Comparison of ENCODE assay signal across 9 mouse cellular contexts in the genomic region with DNA sequence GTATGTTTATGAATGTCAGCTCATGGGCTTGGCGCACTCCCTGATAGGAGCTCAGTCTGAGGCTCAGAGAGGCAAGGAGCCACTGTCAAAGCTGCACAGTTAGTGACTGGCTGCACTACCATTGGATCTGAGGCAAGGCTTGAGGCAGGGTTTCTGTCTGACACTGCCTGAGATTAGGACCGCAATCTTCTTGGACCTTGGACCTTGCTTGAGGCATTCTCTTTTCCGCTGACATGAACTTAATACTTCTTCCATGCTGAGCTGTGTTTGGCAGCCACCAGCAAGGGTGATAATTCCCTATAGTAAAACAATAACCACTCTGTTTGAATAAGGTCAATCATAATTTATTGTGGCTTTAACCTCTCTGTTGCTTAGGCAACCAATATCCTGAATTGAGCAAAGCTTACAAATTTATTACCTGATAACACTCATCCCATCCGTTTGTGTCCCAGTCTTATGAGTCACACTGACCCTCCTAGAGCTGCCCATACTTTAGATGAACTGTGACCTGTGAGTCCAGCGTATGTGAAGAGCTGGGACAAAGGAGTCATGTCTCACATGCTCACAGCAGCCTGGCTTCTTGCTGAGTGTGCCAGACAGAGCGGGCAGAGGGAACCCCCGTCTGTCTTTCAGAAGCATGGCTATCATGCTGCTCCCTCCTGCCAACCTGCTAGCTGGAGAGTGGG.
DNase-seq lines count a peak whose midpoint lies in the region; ATAC-seq lines count a peak whose summit lies in the region.
"Had no signal": no experiment of that assay in that cellular context is flagged by ENCODE, and none has a peak within 500 bp of the region (broad histone marks: within the 10 kb centered on the region; RNA-seq: fewer than 3 reads in every experiment).

No protein-coding gene starts in this region.

- 40% methylated on average over 7 of the region's 7 CpGs for WGBS in neural tube, embryonic 12.5 days

- H3K9ac ChIP-seq in neural tube, embryonic 12.5 days, result no peak overlapping the region
- H3K9ac ChIP-seq: liver, postnatal 0 days had no signal

- ATAC-seq in neural tube, embryonic 12.5 days (ENCODE audit: low FRiP score, low read depth), result peak; percentile 61; the same call in 1 of the 2 replicates
- no peak for ATAC-seq in activated CD4-positive, CD25-positive, alpha-beta regulatory T cell, adult 4 months
- ATAC-seq: liver, postnatal 0 days had no signal

- no peak overlapping the region for H3K27ac ChIP-seq in neural tube, embryonic 12.5 days

- H3K4me2 ChIP-seq in neural tube, embryonic 12.5 days (replicated peaks), result no peak overlapping the region

- no peaks in the 10 kb centered on the region for H3K36me3 ChIP-seq in neural tube, embryonic 12.5 days

- H3K27me3 ChIP-seq in neural tube, embryonic 12.5 days (replicated peaks), result no peaks in the 10 kb centered on the region

- H3K4me3 ChIP-seq in neural tube, embryonic 12.5 days, result no peak overlapping the region

- peaks cover 3% of the 10 kb centered on the region; the same call in 1 of the 2 replicates for H3K4me1 ChIP-seq in neural tube, embryonic 12.5 days

- DNase-seq in cerebellum, postnatal 14 days, result peak; percentile 11 to 12
- DNase-seq in cerebellum, adult 18-20 months, result no peak
- no peak for DNase-seq in neural tube, embryonic 10.5 days (ENCODE audit: extremely low spot score, low spot score)
- peak; percentile 47 to 56 for DNase-seq in kidney, postnatal 36 days
- DNase-seq in yolk sac, embryonic 10.5 days (ENCODE audit: low spot score), result peak; percentile 73
- no peak for DNase-seq in ovary, adult 18-20 months (ENCODE audit: low spot score)
- DNase-seq: liver, postnatal 0 days had no signal

- no peaks in the 10 kb centered on the region for H3K9me3 ChIP-seq in neural tube, embryonic 12.5 days

Comparison
In these comparisons a context has a peak if more than half of its experiments do, and no peak if none do; other contexts are left out.
1. DNase-seq: peak in cerebellum, postnatal 14 days (2 of 2), kidney, postnatal 36 days (2 of 2) and yolk sac, embryonic 10.5 days (single experiment); none in cerebellum, adult 18-20 months (0 of 2), neural tube, embryonic 10.5 days (single experiment) and ovary, adult 18-20 months (single experiment).